Mouse (Mus musculus) forebrain, embryonic 10.5 days (tissue): ENCODE measurements at regions not wholly inside any gene's neighbourhood (a gene's known extent, or its start where the extent isn't known, plus 50 kb on each side); places are given as distances from the start of the nearest gene placed in this dataset.
A peak's percentile ranks its signal among the peaks of the same experiment; 100 is the strongest.

Experiments used
- DNase-seq: peaks from one replicate; pipeline ENCODE4 v3.0.0-alpha.2; 2017; ENCODE audit warnings: low spot score; ENCODE audit errors: extremely low spot score
- H3K27ac ChIP-seq: fragments of 300-500 bp; sonication (generic); 2 replicates; pipeline ENCODE4 v1.5.1; 2016; ENCODE audit warnings: mild to moderate bottlenecking
- H3K27me3 ChIP-seq: fragments of 300-500 bp; sonication (generic); 2 replicates; pipeline ENCODE4 v1.6.1; 2016; ENCODE audit warnings: mild to moderate bottlenecking; ENCODE audit not compliant: poor library complexity, severe bottlenecking
- H3K36me3 ChIP-seq: fragments of 300-500 bp; sonication (generic); replicated peaks from 2 replicates; pipeline ENCODE4 v1.6.1; 2016; ENCODE audit warnings: mild to moderate bottlenecking, moderate library complexity
- H3K4me1 ChIP-seq: fragments of 300-500 bp; sonication (generic); 2 replicates; pipeline ENCODE4 v1.6.1; 2016
- H3K4me3 ChIP-seq: fragments of 300-500 bp; sonication (generic); 2 replicates; pipeline ENCODE4 v1.5.1; 2016; ENCODE audit warnings: mild to moderate bottlenecking, moderate library complexity
- H3K9me3 ChIP-seq: fragments of 300-500 bp; sonication (generic); 2 replicates; pipeline ENCODE4 v1.6.1; 2016; ENCODE audit warnings: mild to moderate bottlenecking, moderate library complexity
- WGBS: fragments of 180-500 bp; shearing (Covaris S2); methylation state at CpG from one replicate; pipeline ENCODE4 v1.1.7; 2016; 5-methylcytosine and 5-hydroxymethylcytosine counted together

- Histone ChIP-seq H3K27ac (peak overlapping the region; percentile 35; the same call in 1 of the 2 replicates), H3K36me3 (no peaks in the 10 kb centered on the region)
Measured at GRCm38 (mm10) chr1:41393287-41393686, 587.9 kb downstream of the Tmem182 start.

DNA sequence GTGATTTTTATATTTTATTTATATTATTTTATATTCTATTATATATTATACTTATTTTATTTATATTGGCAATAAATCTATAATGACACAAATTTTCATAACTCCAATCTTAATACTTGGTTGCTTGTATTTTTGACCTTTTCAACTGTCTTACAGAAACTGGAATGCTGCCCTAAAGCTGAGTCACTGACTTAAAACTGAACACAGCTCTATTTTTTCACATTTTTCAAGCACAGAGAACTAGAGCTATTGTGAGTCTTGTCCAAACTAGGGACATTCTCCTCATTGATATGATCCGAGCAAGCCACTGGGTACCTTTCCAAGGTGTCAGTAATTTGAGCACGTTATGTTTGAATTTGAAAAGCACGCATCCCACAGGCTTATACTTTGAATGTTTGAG lies 589.7 kb downstream of the Tmem182 start:
- H3K9me3 ChIP-seq, result no peaks in the 10 kb centered on the region
- 88% methylated on average over 3 of the region's 3 CpGs for WGBS
- DNase-seq, result no peak
- no peak overlapping the region for H3K4me3 ChIP-seq
- no peaks in the 10 kb centered on the region for H3K36me3 ChIP-seq
- H3K27ac ChIP-seq, result no peak overlapping the region
- H3K4me1 ChIP-seq, result peaks cover 15% of the 10 kb centered on the region
- H3K27me3 ChIP-seq, result 0 out of 2 replicates have a peak, but pooled peaks cover 5% of the 10 kb centered on the region

More at GRCm38 (mm10) chr1:41393287-41393686, 587.9 kb downstream of the Tmem182 start:
- WGBS, result 84% methylated on average over 4 of the region's 4 CpGs
- Histone ChIP-seq H3K9me3 (no peaks in the 10 kb centered on the region), H3K27me3 (0 out of 2 replicates have a peak, but pooled peaks cover 5% of the 10 kb centered on the region), H3K4me3 (no peak overlapping the region), H3K4me1 (peaks cover 33% of the 10 kb centered on the region)
- DNase-seq, result no peak

DNA sequence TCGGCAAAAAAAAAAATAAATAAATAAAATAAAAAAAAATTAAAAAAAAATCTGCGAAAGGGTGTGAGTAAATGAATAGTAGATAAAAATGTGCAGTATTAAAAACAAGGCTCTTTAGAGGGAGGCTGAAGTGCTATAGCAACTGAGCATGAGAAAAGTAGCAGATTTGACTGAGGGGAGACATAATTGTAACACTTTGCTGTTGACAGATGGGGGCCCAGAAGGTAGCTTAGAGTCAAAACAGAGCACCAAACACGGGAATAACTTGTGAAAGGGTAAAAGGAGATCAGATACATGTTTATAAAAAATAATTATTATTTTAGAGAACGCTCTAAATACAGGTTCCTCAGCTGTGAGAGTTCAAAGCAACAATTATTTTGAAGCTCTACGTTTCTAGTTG lies 605.1 kb downstream of the Tmem182 start:
- DNase-seq, result no peak
- Histone ChIP-seq H3K36me3 (no peaks in the 10 kb centered on the region), H3K27ac (no peak overlapping the region), H3K27me3 (no peaks in the 10 kb centered on the region), H3K4me3 (no peak overlapping the region), H3K4me1 (no peaks in the 10 kb centered on the region), H3K9me3 (no peaks in the 10 kb centered on the region)
- WGBS, result 91% methylated on average over 5 of the region's 5 CpGs

DNA sequence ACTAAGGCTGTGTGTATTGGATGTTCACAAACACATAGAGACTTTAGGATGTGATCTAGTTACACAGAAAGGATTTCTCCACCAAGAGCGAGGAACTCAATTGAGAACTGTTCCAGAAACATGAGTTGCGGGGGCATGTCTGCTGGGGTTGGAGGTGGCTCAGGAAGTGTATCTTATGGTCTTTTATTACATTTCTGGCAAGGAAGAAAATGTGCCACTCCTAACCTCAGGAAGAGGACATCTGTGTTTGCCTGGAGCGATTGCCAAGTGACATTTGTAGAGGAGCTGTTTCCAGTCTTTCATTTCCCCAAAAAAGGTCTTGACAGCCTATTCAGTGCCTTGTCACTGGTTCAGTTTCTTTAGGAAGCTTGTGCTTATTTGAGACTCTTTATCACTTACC lies 606.2 kb downstream of the Tmem182 start:
- WGBS, result 91% methylated on average over 3 of the region's 3 CpGs
- no peaks in the 10 kb centered on the region for H3K36me3 ChIP-seq
- H3K4me1 ChIP-seq, result no peaks in the 10 kb centered on the region
- DNase-seq, result no peak
- H3K27ac ChIP-seq, result no peak overlapping the region
- no peaks in the 10 kb centered on the region for H3K9me3 ChIP-seq
- H3K4me3 ChIP-seq, result no peak overlapping the region
- no peaks in the 10 kb centered on the region for H3K27me3 ChIP-seq

- H3K27ac ChIP-seq, result no peak overlapping the region
- no peaks in the 10 kb centered on the region for H3K36me3 ChIP-seq
- DNase-seq, result no peak
- 94% methylated on average over 8 of the region's 8 CpGs for WGBS
- H3K9me3 ChIP-seq, result no peaks in the 10 kb centered on the region
- H3K27me3 ChIP-seq, result no peaks in the 10 kb centered on the region
- H3K4me3 ChIP-seq, result no peak overlapping the region
- no peaks in the 10 kb centered on the region for H3K4me1 ChIP-seq
Measured at GRCm38 (mm10) chr1:41412078-41412477, 606.7 kb downstream of the Tmem182 start.

GRCm38 (mm10) chr1:41420489-41421327 lies 615.3 kb downstream of the Tmem182 start:
- Histone ChIP-seq H3K27ac (no peak overlapping the region), H3K4me1 (no peaks in the 10 kb centered on the region), H3K36me3 (no peaks in the 10 kb centered on the region), H3K27me3 (no peaks in the 10 kb centered on the region), H3K4me3 (no peak overlapping the region), H3K9me3 (no peaks in the 10 kb centered on the region)
- DNase-seq, result no peak
- 88% methylated on average over 3 of the region's 3 CpGs for WGBS

- 84% methylated on average over 6 of the region's 6 CpGs for WGBS
- H3K36me3 ChIP-seq, result no peaks in the 10 kb centered on the region
Measured at GRCm38 (mm10) chr1:41427853-41428252, 622.5 kb downstream of the Tmem182 start.

DNA sequence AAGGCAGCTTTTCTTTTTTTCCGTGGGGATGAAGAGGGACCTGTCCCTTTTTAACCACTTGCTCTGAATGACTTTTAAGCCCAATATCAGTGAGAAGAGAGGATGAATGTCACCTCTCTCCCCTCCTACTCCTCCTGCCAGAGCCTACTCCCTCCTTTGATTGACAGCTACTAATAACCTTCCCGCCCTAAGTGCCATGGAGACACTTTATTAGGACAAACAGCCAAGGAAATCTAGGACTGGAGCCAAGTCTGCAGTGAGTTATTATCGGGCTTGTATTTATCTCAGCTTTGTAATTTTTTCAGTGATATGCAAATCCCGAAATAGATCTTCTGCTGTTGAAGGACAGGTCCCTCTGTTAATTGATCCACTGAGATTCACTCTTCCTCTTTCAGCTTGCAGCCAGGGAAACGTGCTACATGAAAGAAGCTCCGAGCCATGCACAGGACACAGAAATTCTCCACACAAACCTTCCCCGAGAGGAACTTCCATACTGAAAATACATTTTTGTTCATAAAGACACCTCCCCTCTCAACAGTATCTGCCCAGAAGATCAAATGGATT lies 625.8 kb downstream of the Tmem182 start:
- H3K36me3 ChIP-seq, result no peaks in the 10 kb centered on the region
- no peak for DNase-seq
- no peak overlapping the region for H3K4me3 ChIP-seq
- no peaks in the 10 kb centered on the region for H3K27me3 ChIP-seq
- 66% methylated on average over 7 of the region's 7 CpGs for WGBS
- no peaks in the 10 kb centered on the region for H3K9me3 ChIP-seq
- no peak overlapping the region for H3K27ac ChIP-seq
- H3K4me1 ChIP-seq, result peaks cover 15% of the 10 kb centered on the region

More at GRCm38 (mm10) chr1:41427853-41428252, 622.5 kb downstream of the Tmem182 start:
- H3K9me3 ChIP-seq, result no peaks in the 10 kb centered on the region
- no peak overlapping the region for H3K4me3 ChIP-seq
- H3K27me3 ChIP-seq, result no peaks in the 10 kb centered on the region
- DNase-seq, result no peak
- no peak overlapping the region for H3K27ac ChIP-seq
- peaks cover 15% of the 10 kb centered on the region for H3K4me1 ChIP-seq

GRCm38 (mm10) chr1:41435379-41435778 lies 630.0 kb downstream of the Tmem182 start:
- Histone ChIP-seq H3K9me3 (no peaks in the 10 kb centered on the region), H3K27ac (no peak overlapping the region), H3K4me1 (peaks cover 16% of the 10 kb centered on the region), H3K27me3 (no peaks in the 10 kb centered on the region), H3K4me3 (no peak overlapping the region), H3K36me3 (no peaks in the 10 kb centered on the region)
- WGBS, result 90% methylated on average over 3 of the region's 3 CpGs
- DNase-seq, result no peak

GRCm38 (mm10) chr1:41449972-41450371 lies 644.6 kb downstream of the Tmem182 start:
- H3K4me3 ChIP-seq, result no peak overlapping the region
- H3K9me3 ChIP-seq, result no peaks in the 10 kb centered on the region
- H3K36me3 ChIP-seq, result no peaks in the 10 kb centered on the region
- no peak for DNase-seq
- H3K27me3 ChIP-seq, result no peaks in the 10 kb centered on the region
- peaks cover 16% of the 10 kb centered on the region for H3K4me1 ChIP-seq
- no peak overlapping the region for H3K27ac ChIP-seq
